Mouse (Mus musculus): ENCODE data around the gene Lims1.

DNA sequence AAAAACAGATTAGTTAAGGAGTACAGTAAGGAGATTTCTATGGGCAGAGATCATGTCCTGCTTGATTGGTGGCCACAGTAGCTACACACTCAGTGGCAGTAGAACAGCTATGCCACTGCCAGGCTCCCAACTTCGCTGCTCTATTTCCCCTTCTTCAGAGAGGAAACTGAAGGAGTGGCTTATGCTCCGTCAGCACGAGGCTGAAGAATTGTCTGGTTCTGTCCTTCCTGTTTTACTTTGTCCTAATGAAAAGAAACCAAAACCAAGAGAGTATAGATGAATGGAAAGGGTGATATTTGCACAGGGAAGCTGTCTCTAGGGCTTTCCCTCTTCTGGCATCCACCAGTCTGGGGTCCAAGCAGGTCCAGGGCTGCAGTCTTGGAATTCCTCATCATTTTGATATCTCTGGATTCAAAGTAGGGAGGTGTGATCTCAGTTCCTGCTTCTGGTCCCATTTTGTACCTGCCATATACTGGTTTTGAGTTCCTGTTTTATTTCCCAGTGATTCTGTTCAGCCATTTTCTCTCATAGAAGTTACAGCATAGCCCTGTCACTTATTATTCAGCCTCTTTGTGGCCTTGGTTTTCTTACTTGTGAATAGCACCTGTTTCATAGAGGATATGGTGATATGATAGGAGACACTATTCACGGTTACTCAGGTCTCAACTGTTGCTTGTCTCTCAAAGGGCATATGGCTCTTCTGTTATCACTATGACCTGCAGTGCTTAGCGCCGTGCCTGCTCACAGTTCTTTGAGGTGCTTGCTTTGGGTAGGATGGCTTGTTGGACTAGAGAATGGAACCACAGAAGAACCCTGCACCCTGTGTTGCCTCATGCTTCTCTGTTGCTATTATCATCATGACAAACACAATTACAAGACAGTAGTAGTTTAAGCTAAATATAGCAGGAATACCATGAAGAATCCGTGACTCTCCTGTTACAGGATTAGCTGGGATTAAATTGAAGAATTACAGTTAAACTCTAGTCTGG is 70.1 kb downstream of the Lims1 start:
- TF ChIP-seq CTCF (IDR thresholded peaks at IDR 0.05; ENCODE audit: low read depth) (no peak), EP300 (optimal IDR thresholded peaks at IDR 0.05) (no peak)

All from stomach, postnatal 0 days (tissue).